Mouse (Mus musculus): Measurements from ENCODE around the gene Hilpda. TPM values are rescaled to one million over a fixed set of nuclear protein-coding genes. Genes with fewer than 3 reads are reported as not detected.

Gene Hilpda
- total RNA-seq, 2 experiments from 2014 or later: 6.1 to 6.2 TPM

- intact Hi-C loops (cut with DNase I): no loop called here
- DNase-seq (ENCODE audit: extremely low spot score in 1 of 2, low spot score in 2 of 2): no peak
Observed at GRCm38 (mm10) chr6:29321586-29321985, 49.3 kb downstream of the Hilpda start.

GRCm38 (mm10) chr6:29322147-29322546 lies 49.9 kb downstream of the Hilpda start:
- intact Hi-C loops (cut with DNase I): no loop called here
- no peak for DNase-seq (ENCODE audit: extremely low spot score in 1 of 2, low spot score in 2 of 2)

- DNase-seq (ENCODE audit: extremely low spot score in 1 of 2, low spot score in 2 of 2): no peak
- intact Hi-C loops (cut with DNase I): no loop called here
Observed at GRCm38 (mm10) chr6:29322735-29323134, 50.4 kb downstream of the Hilpda start.

Other genes with a start within 250 kb of the Hilpda start
- not detected for gene Lep, start 212.3 kb upstream of the Hilpda start, total RNA-seq (2021)
- 10 to 100 TPM; 29.4 to 32.8 TPM for gene Rbm28, start 107.5 kb upstream of the Hilpda start, total RNA-seq (2021)
- gene Prrt4, start 92.9 kb upstream of the Hilpda start, total RNA-seq (2021): 1 to 10 TPM; 9.0 to 9.4 TPM
- gene Impdh1, start 56.1 kb upstream of the Hilpda start, total RNA-seq (2021): 100 to 1,000 TPM; 111 to 112 TPM
- gene Fam71f2, start 7.1 kb downstream of the Hilpda start, total RNA-seq (2021): under 1 TPM in 1 of 2 experiments, not detected in 1; 0.43 TPM
- not detected for gene Fam71f1, start 46.7 kb downstream of the Hilpda start, total RNA-seq (2021)
- 100 to 1,000 TPM; 100 to 101 TPM for gene Calu, start 75.6 kb downstream of the Hilpda start, total RNA-seq (2021)
- gene Opn1sw, start 116.0 kb downstream of the Hilpda start, total RNA-seq (2021): under 1 TPM; 0.39 to 0.99 TPM
- 100 to 1,000 TPM in 1 of 2 experiments, 10 to 100 TPM in 1; 95.7 to 101 TPM for gene Ccdc136, start 123.8 kb downstream of the Hilpda start, total RNA-seq (2021)
- 1 to 10 TPM; 1.8 to 2.0 TPM for gene Flnc, start 160.8 kb downstream of the Hilpda start, total RNA-seq (2021)
- 100 to 1,000 TPM; 246 to 249 TPM for gene Atp6v1f, start 195.2 kb downstream of the Hilpda start, total RNA-seq (2021)
- 1 to 10 TPM in 1 of 2 experiments, under 1 TPM in 1; 0.54 to 1.1 TPM for gene Atp6v1fnb, start 198.9 kb downstream of the Hilpda start, total RNA-seq (2021)
- gene Kcp, start 235.5 kb downstream of the Hilpda start, total RNA-seq (2021): 1 to 10 TPM; 6.7 to 8.9 TPM